Mouse (Mus musculus) left cerebral cortex, adult 2 months (tissue): ENCODE measurements around the gene Akap13. TPM values are rescaled to one million over a fixed set of nuclear protein-coding genes. Genes with fewer than 3 reads are reported as not detected.

ENCODE experiments used
- DNase-seq, 2 experiments: peaks; one replicate each; pipeline ENCODE4 v3.0.0; 2021 to 2022; ENCODE audit warnings: low spot score in 2 of 2, mixed read lengths in 1 of 2; ENCODE audit errors: extremely low spot score in 1 of 2
- H3K27ac ChIP-seq: fragments of 200-600 bp; 2 replicates; pipeline ENCODE4 v1.8.1; 2022
- H3K4me3 ChIP-seq: fragments of 200-600 bp; 2 replicates; pipeline ENCODE4 v1.8.1; 2022
- CTCF ChIP-seq: fragments of 200-600 bp; IDR thresholded peaks from 2 replicates; pipeline ENCODE4 v1.8.1; 2022; ENCODE audit warnings: antibody characterized with exemption, mild to moderate bottlenecking, moderate library complexity
- intact Hi-C: fragments of 180-260 bp; cut with DNase I; formaldehyde crosslinking; loops from one replicate; pipeline ENCODE4 v1.15.1; 2025
- total RNA-seq, 2 experiments: library from RNA; stranded (reverse); gene quantifications; 2 replicates each; pipeline ENCODE4 v1.2.3; 2021

The Akap13 gene
- total RNA-seq, 2 experiments from 2014 or later: 26.8 to 28.7 TPM

DNA sequence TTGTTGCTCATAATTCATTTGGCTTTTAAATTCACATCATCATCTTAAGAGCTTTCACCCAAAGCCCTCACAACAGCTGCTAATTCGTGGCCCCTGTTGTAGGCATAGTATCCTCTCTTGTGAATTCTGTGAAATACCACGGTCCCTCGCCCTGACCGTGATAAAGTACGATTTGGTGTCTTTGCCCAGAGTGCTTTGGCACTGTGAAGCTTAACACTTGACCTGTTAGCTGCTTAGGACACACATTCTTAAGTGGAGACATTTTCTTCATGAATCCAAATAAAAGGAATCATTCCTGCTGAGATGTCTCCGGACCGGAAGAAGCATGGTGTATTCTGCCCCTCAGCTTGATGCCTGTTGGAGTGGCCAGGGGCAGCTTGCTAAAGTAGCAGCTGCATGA, 12.5 kb downstream of the Akap13 start:
- no peak overlapping the region for H3K4me3 ChIP-seq
- no peak for DNase-seq
- H3K27ac ChIP-seq: no peak overlapping the region
- no peak for TF ChIP-seq CTCF
- intact Hi-C loops: no loop called here

DNA sequence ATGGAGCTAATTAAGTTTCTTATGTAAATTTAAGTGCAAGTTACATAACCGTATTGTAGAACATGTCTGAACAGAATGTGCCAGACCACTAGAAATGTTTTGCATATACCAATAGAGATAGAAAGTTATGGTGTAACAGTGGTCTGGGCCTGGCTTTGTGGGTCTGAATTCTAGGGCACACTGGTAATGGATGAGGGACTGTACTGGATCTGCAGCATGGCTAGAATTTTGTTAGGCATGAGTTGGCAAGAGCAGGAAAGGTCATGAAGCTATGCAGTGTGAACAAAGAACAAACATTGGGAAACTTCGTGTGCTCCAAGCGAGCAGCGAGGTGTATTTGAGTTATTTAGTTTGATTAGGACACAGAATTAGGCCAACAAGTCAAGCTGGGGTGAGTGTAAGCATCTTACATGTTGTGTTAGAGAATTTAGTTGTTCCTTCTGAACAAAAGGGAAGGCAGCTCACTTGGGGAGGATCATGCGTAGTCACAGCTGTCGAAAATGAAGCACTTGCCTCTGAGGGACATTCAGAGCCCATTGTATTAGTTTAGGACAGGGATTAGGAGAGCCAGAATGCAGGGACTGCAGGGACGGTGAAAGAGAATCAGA, 15.1 kb downstream of the Akap13 start:
- TF ChIP-seq CTCF: no peak
- intact Hi-C loops: no loop called here
- no peak overlapping the region for H3K4me3 ChIP-seq
- no peak for DNase-seq
- no peak overlapping the region for H3K27ac ChIP-seq

DNA sequence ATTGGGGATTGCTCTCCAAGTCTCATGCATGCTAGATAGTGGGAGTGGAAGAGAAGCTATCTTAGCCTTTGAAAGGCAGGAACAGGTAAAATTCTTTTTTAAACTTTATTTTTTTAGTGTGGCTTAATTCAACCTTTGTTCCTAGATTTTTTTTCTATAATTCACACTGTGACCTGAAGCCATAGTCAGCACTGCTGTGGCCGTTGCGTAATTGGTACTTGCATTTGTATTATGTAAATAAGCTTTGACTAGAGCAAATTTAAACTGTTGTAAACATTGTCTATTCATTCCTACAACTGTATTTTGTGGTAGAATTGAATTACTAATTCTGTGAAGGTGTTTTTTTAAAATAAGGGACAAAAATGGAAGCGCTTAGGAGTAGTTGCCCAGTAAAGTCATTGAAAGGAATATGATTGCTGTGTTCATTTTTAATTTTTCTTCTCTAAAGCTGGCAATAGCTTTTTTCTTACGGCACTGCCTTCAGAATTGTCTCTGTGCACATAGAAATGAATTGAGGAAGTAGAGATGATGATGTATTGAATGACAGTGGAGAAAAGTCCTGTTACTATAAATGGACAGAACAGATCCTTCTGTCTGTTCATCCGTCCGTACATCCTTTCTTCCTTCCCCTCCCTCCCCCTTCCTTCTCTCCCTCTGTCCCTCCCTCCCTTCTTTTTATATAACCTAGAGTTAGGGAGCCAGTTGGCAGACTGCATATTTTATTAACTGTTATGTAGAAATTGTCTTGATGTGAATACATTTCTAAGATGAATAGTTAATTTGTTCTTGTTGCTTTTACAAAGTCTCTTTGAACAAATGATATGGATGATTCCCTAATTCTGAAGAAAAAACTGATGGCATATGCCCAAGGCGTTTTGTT, 17.2 kb downstream of the Akap13 start:
- no peak overlapping the region for H3K27ac ChIP-seq
- no peak overlapping the region for H3K4me3 ChIP-seq
- intact Hi-C loops: no loop called here
- no peak for TF ChIP-seq CTCF
- DNase-seq: no peak

DNA sequence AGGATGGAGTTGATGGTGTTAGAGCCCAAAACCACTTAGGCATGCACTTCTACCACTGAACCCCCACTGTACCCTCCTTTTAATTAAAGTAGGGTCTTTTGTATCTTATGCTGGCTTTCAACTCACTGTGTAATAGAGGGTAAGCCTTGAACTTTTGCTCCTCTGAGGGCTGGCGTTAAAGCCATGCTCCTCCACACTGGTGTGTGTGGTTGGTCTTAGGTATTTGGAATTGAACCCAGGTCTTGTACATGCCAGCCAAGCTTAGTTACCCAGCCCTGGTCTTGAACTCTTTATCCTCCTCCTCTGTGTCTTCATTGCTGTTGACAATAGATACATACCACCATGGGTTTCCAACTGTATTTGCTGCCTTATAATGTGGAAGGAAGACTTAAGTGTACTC, 18.0 kb downstream of the Akap13 start:
- intact Hi-C loops: no loop called here
- Histone ChIP-seq H3K27ac (no peak overlapping the region), H3K4me3 (no peak overlapping the region)
- no peak for DNase-seq
- TF ChIP-seq CTCF: no peak

DNA sequence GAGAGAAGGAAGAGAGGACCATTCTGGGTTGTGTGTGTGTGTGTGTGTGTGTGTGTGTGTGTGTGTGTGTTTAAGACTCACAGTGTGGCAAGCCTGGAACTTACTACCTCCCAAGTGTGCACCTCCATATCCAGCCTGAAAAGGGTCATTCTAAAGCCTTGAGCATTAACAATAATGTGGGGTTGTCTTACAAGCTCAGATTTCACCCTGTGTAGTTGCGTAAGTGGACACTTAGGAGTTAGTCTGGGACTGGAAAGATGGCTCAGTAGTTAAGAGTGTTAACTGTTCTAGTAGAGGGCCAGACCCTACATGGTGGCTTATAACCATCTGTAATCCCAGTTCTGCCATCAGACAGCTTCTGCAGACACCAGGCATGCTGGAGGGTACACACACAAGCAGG, 18.7 kb downstream of the Akap13 start:
- DNase-seq: no peak
- no peak overlapping the region for H3K4me3 ChIP-seq
- no peak overlapping the region for H3K27ac ChIP-seq
- intact Hi-C loops: no loop called here
- no peak for TF ChIP-seq CTCF

DNA sequence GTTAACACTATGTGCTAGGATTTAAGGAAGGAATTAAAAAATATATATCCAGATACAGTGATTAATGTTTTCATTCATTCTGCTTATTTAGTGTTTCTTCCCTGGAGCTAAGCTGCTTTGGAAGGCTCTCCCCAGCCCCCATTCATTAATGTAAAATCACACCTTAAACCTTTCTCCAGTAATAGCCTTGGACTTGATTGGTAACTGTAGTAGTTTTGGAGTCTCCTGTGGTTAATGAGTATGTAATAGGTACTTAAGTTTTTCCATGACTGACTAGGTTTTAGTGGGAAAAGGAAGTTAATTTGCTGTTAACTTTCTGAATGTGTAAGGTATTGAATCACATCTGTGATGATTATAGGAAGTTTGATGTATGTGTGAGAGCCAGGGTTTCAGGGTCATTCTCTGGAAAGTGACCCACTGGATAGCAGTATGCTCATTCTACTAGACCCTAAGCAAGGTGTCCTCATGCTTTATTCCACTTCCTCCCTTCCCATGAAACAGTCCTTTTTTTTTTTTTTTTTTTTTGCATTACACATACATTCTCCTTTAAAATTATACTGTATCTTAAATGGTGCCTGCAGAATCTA, 19.3 kb downstream of the Akap13 start:
- intact Hi-C loops: no loop called here
- no peak for DNase-seq
- H3K27ac ChIP-seq: no peak overlapping the region
- no peak overlapping the region for H3K4me3 ChIP-seq
- no peak for TF ChIP-seq CTCF

DNA sequence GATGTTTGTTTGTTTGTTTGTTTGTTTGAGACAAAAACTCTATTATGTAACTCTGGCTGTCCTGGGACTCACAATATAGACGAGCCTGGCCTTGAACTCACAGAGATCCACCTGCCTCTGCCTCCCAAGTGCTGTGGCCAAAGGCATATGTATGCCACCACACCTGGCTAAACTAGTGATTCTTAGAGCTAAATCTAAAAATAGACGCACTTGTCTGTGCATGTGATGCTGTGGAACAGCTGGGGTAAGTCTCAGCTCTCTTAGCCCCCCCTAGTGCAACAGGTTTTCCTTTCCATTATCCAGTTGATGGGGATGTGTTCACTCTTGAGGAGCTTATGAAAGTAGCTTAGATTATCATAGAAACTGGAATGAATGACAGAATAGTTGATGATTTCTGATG, 22.7 kb downstream of the Akap13 start:
- DNase-seq: no peak
- Histone ChIP-seq H3K4me3 (no peak overlapping the region), H3K27ac (no peak overlapping the region)
- no peak for TF ChIP-seq CTCF
- intact Hi-C loops: no loop called here

DNA sequence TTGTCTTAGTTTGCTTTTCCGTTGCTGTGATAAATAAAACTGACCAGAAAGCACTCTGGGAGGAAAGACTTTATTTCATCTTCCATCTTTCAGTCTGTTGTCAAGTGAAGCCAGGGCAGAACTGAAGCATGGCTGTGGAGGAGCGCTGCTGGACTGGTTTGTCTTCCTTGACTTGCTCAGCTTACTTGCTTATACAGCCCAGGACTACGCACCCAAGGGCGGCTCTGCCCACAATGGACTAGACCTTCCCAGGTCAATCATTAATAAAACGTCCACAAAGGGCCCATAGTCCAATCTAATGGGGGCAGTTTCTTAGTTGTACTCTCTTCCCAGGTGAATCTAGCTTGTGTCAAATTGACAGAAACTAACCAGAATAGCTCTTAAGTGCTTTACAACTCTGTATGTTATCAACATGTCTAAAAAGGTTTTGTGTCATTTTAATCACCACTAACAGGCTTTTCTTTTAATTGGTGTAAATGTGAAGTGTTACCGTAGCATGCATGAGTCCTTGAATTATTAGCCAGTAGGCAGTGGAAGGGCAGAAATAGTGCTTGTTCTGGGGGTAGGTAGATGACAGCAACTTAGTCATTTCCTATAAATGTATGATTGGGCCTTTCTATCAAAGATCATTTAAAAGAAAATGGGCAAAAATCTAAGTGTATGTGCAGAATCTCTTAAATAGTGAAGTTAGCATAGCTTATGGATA, 25.5 kb downstream of the Akap13 start:
- TF ChIP-seq CTCF: no peak
- Histone ChIP-seq H3K4me3 (no peak overlapping the region), H3K27ac (no peak overlapping the region)
- no peak for DNase-seq
- intact Hi-C loops: no loop called here

DNA sequence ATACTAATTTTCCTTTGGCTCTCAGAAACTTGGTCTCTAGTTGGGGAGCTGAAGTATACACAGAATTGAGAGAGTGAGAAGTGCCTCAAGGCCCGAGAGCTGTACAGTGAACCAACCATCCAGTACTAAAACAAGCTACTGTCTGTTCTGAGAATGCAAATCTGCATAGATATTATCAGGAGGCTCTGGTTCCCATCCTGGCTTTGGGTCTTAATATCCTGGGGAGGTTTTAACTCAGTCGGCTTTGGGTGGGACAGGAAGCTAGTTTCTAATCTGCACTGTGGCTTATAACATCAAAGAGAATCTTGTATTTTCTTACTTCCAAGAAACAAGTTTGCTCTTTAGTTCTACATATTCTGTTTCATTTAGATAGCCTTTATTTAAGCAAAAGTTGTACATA, 30.7 kb downstream of the Akap13 start:
- DNase-seq: no peak
- H3K27ac ChIP-seq: no peak overlapping the region
- H3K4me3 ChIP-seq: no peak overlapping the region
- intact Hi-C loops: no loop called here
- TF ChIP-seq CTCF: no peak

DNA sequence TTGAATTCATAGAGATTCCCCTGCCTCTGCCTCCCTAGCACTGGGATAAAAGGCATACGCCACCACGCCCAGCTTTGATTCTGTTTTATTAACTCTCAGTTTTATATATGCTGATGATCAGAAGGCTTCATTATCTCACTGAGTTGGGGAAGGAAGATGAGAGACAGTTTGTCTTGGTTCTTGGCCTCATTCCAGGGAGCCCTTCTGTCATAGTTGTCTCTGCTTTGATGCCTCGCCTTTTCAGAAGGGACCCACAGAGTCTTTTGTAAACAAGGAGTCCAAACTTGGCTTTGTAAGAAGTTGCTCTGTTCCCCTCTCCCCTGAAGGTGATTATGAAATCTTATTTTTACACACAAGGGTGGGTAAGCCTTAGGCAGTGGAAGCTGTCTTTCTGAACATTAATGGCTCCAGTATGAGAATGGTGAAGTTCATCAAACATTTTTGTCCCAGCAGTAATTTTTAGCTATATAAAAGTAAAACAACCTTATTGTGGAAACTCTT, 40.7 kb downstream of the Akap13 start:
- intact Hi-C loops: no loop called here
- TF ChIP-seq CTCF: no peak
- no peak overlapping the region for H3K4me3 ChIP-seq
- DNase-seq: no peak
- no peak overlapping the region for H3K27ac ChIP-seq

DNA sequence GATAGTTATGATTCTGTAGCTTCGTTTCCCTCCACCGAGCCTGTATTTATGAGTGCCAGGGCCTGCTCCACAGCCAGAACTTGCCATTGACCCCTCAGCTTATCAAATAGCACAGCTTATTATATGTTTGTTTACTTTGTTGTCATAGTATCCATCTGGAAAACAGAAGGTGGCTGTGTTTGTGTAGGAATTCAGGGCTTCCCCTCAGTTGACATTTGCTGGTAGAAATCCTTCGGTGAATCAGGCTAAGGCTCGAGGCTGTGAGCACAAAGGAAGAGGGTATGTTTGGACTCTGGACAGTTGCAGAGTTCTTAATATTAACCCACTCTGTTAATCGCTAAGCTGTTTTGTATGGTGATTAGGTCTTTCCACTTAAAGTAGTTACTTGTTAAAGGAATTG, 43.3 kb downstream of the Akap13 start:
- no peak overlapping the region for H3K4me3 ChIP-seq
- intact Hi-C loops: no loop called here
- no peak overlapping the region for H3K27ac ChIP-seq
- TF ChIP-seq CTCF: no peak
- DNase-seq: no peak

DNA sequence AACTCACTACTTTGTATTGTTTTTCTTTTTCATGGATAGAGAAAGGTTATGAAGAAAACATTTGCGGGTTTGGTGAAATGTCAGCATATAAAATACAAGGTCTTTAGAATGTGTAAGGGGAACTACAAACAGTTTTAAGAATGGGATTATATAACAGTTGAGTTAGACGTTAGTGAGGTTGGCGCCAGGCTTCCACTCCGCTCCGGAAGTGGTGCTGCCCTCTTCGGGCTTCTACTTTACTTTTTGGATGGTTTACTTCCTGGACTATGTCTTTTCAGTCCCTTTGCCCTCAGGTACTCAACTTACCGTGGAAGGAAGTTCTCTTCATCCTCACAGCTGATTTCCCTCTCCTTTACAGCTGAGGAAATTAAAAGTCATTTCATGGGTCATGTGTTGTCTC, 43.9 kb downstream of the Akap13 start:
- intact Hi-C loops: no loop called here
- Histone ChIP-seq H3K4me3 (no peak overlapping the region), H3K27ac (no peak overlapping the region)
- no peak for DNase-seq
- TF ChIP-seq CTCF: no peak
